Mouse (Mus musculus) left cerebral cortex, postnatal 10 days (tissue): ENCODE results near the gene Hoxa3. TPM values are rescaled to one million over a fixed set of nuclear protein-coding genes. Genes with fewer than 3 reads are reported as not detected.
A peak's percentile ranks its signal among the peaks of the same experiment; 100 is the strongest.

ENCODE experiments used
- DNase-seq, 2 experiments: peaks; one replicate each; pipeline ENCODE4 v3.0.0; 2021 to 2022; ENCODE audit warnings: low spot score in 2 of 2, mixed read lengths in 1 of 2; ENCODE audit errors: extremely low spot score in 1 of 2
- intact Hi-C: fragments of 180-260 bp; cut with DNase I; formaldehyde crosslinking; loops from one replicate; pipeline ENCODE4 v1.15.1; 2025
- total RNA-seq, 2 experiments: library from RNA; stranded (reverse); gene quantifications; 2 replicates each; pipeline ENCODE4 v1.2.3; 2021

The Hoxa3 gene
- total RNA-seq, 2 experiments from 2014 or later = not detected

DNA sequence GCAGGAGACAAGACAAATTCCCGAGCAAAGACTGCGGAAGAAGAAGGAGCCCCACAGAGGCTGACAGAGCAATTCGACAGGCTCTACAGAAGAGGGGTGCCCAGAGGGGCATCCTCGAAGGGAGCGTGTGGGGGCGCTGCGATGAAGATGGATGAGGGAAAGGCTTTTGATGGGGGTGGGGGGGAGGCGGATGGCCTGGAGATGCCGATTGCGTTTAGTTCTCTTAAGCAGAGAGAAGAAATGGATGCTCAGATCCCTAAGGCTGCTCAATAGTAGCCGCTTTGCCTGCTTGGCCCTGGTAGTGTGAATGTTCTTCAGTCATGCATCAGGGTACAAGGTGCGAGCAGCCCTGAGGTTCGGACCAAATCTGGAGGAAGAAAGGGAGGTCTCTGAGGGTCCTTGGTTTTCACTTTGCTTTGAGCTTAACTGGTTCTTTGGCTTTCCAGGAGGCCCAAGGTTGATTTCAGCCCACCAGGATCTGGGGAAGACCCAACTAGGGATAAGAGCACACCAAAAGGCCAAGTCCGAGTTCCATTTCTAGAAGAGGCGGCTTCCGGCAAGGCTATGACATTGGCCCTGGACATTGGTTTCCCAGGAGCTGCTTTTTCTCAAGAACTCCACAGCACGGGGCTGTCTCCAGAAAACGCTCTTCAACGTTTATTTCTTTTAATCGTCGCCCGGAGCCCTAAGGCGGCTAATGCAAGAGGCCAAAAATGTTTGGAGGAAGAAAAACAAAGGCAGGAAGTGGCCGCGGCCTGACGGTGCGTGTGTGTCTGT lies 35.7 kb upstream of the Hoxa3 start:
- intact Hi-C loops = no loop called here
- no peak for DNase-seq

DNA sequence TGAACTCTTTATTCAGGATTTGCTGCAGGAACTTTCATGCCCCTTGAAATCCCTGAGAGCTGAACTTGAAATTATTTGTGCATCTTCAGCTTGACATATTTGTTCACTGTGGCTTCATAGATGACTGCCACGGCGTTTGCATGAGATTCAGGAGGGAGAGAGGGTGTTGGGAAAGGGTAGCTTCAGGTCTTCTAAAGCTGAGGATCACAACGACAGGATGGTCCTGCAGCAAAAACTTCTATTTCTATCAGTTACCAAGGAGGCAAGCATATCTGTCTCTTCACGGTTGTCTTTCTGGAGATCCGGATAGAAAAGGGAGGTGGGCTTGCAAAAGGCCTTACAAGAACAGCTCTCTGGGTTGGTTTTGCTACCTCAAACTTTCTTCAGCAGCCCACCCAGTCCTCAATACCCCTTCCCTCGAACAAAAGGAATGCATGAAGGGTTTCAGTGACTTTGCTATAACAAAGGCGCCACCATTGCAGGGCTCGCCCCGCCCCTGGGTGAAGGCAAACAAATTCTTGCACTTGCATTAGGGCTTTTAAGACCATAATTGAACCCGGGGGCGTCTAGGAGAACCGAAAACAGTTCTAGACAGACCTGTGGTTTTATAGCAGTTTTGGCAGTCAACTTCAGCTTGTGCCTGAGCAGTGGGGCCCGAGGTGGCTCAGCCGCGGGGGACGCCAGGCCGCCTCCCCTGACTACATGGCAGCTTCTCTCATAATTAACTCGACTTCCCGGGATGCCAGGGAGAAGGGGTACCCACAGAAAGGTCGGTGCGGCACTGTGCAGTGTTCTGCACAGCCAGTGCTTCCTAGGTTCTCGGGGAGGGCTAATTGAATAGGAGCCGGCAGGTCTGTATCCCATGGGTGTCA lies 34.9 kb upstream of the Hoxa3 start:
- intact Hi-C loops = no loop called here

DNA sequence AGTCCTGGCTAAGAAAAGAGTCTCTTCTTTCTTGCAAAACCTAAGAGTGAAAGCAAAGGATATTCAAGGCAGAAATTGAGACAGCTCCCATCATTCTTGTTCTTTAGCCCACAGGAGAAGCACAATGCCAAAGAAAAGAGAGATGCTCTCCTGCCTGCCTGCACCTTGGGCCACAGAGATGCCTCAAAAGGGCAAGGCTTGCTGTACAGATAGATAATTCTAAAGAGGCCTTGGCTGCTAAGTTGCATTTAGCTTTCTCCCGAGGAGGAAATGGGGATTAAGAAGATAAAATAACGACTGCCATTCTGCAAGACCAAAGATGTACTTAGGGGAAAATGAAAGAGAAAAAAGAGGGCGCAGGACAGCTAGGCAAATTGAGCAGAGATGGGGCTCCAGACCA lies 33.8 kb upstream of the Hoxa3 start:
- intact Hi-C loops = no loop called here
- DNase-seq = no peak

More for the DNA sequence above, 34.9 kb upstream of the Hoxa3 start:
- no peak for DNase-seq

- intact Hi-C loops = no loop called here
- DNase-seq = no peak
Measured at GRCm38 (mm10) chr6:52246403-52246803, 33.3 kb upstream of the Hoxa3 start.

- DNase-seq = no peak
- intact Hi-C loops = no loop called here
Measured at GRCm38 (mm10) chr6:52245757-52246142, 32.6 kb upstream of the Hoxa3 start, which contains the start of gene Hoxa11. Gene Hoxa11, minus strand, starts transcription at chr6:52245810.

DNA sequence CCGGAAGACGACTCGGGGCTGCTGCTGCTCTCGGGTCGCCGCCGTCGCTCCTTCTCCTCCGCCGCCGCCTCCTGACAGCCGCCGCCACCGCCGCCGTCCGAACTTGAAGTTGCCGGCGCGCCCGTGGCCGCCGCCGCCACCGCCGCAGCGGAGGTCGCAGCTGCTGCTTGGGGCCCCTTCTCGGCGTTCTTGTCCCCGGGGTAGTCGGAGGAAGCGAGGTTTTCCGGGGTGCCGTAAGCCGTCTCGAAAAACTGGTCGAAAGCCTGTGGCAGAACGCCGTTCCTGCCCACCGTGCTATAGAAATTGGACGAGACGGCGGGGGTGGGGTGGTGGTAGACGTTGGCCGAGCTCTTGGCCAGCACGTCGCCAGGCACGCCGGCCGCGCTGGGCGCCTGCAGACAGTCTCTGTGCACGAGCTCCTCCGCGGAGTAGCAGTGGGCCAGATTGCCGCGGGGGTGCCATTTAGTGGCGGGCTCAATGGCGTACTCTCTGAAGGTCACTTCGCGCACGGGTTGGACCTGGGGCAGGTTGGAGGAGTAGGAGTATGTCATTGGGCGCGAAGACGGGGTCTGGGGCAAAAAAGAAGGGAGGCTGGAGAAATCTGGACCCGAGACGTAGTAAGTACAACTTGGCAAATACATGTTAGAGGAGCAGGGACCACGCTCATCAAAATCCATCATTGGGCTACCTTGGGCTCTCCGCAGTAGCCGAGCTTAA lies 32.1 kb upstream of the Hoxa3 start:
- no peak for DNase-seq
- intact Hi-C loops = no loop called here

GRCm38 (mm10) chr6:52244471-52245039 lies 31.4 kb upstream of the Hoxa3 start:
- no peak for DNase-seq
- intact Hi-C loops = no loop called here

DNA sequence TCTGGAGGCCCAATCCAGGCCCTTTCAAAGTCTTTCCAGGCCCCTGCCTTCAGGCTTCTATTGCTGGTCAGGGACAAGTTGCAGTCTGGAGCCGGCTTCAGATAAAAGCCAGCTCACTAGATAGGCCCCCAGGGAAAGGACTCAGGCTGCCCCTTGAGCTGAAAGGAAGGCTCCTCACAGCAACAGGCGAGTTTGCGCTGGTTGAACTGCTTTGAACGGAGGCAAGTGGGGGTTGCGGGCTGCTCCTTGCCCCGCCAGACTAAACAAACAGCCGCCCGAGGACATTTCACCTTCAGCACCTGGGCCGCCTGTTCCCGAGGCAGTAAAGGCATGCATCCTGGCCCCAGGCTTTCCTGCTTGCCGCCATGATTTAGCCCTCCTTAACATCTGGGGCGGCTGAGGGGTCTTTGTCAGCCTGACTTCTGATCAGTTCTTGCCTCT lies 30.6 kb upstream of the Hoxa3 start:
- no peak for DNase-seq
- intact Hi-C loops = no loop called here

DNA sequence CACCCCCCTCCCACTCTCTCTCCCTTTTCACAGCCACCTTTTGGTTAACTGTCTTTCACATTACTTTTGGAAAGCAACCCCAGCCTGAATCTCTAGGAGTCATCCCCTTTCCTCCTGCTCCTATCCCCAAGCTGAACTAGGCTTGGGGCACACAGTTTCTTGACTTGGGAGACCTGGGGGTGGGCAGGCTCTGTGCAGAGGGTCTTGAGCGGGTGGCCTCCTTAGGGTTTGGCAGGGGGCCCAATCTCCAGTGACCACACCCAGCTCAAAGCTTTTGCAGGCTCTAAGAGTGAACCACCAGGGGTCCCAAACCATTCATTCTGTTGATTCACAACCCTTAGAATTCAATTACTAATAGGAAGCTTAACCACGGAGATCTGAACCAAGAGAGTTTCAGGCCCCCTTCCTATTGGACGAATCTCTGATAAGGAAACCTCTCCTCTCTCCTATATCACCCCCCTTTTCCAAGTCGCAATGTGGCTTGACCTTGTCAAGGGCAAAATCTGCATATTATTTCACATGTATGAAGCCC lies 29.7 kb upstream of the Hoxa3 start:
- intact Hi-C loops = no loop called here
- DNase-seq = no peak

DNA sequence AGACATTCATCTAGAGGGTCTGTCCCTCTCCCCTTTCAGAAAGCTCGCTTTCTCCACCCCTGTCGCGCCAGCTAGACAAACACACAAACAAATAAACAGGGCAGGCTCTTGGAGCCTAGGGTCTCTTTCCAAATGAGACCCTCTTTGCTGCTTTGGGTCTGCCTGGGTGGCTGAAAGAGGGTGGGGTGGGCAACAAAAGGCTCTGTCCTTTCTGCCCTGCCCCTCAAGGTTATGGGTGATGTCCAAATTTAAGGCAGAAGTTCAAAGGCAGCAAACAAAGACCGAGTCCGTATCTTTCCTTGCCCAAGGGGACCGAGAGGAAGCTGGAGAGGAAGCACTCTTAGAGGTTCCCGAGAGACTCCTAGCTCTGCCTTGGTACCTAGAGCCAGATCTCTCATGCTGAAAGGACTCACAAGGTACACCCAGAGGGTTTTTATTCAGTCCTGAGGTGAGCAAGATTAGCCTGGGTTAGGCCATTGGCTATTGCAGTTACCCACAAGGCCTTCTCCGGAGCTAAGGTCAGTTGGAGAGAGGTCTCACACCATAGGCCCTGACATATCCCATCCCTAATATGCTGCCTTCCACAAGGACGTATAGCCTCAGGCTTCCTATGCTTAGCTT lies 28.0 kb upstream of the Hoxa3 start:
- DNase-seq = no peak
- intact Hi-C loops = no loop called here

GRCm38 (mm10) chr6:52240389-52241000 lies 27.4 kb upstream of the Hoxa3 start, which contains the start of gene Hoxa10:
Gene Hoxa10, minus strand, starts transcription at chr6:52240854.
- intact Hi-C loops = no loop called here
- DNase-seq = peak in 1 of 2 experiments; percentile 70

DNA sequence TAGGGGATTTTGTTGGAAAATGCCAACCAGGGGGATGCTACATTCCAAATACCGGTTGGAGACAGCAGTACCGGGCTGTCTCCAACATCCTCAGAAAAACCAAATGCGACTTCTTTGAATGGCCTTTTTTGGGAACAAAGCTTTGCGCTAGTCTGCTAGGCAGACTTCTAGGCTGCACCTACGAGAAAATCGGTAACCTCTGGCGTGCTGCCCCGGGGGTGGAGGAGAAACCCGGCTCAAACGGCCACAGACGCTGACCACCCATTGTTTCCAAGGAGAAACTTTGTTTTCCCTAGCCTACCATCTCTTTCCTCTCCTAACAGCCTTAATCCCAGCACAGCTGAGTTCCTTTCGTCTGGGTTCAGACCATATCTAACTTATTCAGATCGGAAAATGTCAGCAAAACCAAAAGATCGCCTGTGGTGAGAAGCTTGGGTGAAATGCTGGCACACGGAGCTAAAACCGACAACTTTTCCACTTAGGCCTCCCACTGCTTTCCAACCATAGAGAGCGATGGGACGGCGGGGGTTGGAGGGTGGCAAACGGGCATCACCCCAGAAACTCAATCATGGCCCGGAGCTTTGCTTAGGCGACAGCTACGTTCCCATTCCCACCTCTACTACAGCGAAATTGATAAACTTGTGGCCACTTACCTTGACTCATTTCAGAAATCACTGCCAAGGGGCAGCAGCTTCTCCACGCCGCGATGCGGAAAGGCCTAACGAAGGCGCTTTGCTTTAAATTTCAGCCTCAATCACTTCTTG lies 26.7 kb upstream of the Hoxa3 start:
- intact Hi-C loops = loop anchor here (5.0 kb wide), 1 partner anchor 1063 kb away; no protein-coding TSS in a partner anchor
- DNase-seq = no peak

DNA sequence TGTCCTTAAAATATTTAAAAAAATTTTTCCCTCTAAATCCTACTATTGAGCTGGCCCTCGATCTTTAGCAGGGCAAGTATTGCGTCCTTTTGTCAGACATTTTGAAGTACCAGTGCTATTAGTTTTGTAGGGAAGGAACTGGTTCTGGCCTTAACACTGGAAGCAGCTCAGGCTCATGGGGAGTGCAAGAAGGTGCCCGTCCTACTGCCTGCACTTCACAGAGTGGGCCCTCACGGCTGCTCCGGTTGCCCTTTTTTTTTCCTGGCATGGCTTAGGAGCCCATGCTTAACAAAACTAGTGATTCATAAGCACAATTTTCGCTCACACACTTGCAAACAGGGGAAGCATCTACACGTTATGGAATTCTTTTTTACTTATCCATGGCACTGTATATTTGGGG lies 25.8 kb upstream of the Hoxa3 start:
- intact Hi-C loops = loop anchor here (5.0 kb wide), 1 partner anchor 1062 kb away; no protein-coding TSS in a partner anchor
- no peak for DNase-seq

DNA sequence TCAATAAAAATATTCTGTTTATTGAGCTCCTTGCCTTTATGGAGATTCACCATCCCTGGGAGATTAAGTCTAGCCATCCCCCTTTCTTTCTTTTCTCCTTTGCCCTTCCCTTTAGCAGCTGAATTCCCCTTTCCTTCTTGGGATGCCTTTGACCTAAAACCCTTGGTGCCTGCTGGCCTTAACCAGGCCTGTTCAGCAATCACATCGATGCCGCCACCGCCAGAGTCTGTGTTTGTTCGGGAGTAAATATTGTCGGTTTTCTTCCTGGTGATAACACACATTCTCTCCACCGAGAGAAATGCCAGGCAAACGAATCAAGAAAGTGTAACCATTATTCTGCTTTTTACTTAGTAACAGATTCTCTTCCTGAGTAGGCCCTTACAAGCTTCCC lies 25.0 kb upstream of the Hoxa3 start:
- intact Hi-C loops = loop anchor here (5.0 kb wide), 1 partner anchor 1061 kb away; no protein-coding TSS in a partner anchor
- DNase-seq = no peak

DNA sequence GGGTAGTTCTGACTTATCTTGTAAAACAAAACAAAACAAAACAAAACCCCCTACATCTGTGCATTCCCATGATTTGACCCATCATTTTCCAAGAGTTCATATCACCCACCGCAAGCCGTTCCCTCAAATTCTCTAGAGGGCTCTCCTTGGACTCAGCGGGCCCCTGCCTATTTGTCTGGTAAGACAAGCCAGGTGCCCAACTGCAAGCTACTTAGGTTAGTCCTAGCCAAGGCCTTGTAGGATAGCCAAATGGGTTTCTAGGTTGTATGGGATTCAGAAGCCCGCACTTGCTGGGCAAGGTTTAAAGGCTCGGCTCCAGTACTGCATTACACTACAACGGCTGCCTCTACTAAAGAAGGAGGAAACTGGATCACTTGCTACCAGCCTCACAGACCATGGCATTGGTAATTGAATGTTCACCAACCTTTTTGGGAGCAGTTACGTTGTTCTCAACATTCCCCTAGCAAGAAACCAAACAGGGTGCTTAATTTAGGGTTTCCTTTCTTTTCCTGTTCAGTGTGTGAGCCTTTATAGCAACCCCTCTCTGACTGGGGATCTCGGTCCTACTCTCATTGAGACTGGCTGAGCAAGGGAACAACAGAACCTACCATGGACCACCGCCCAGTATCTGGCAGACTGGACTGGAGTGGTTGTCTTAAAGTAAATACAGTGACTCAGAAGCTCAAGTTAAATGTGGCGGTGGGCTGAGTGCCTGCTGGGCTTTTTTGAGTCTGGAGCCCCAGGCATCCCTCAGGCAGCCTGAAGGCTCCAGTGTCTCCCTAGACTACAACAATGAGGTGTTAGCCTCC lies 24.4 kb upstream of the Hoxa3 start:
- peak in 1 of 2 experiments; percentile 4 for DNase-seq
- intact Hi-C loops = loop anchor here (5.0 kb wide), 1 partner anchor 1060 kb away; no protein-coding TSS in a partner anchor

- intact Hi-C loops = loop anchor here (5.0 kb wide), 1 partner anchor 1060 kb away; no protein-coding TSS in a partner anchor
- DNase-seq = no peak
Measured at GRCm38 (mm10) chr6:52236806-52237205, 23.7 kb upstream of the Hoxa3 start.
